Mouse (Mus musculus): Measurements from ENCODE around the gene Cnr1. TPM values are rescaled to one million over a fixed set of nuclear protein-coding genes. Genes with fewer than 3 reads are reported as not detected.

Gene Cnr1
- polyA plus RNA-seq, 1 experiment from 2014 or later: 0.82 TPM

Other genes with a start within 250 kb of the Cnr1 start
- 1.9 and 2.4 TPM in 2 replicates for gene Spaca1, start 125.6 kb downstream of the Cnr1 start, polyA plus RNA-seq (2014; fragmentation: Nextera tagmentation; extraction: Ambion mirVana)